Mouse (Mus musculus) heart, postnatal 14 days (tissue): ENCODE data around the gene Ppp2r5a. TPM values are rescaled to one million over a fixed set of nuclear protein-coding genes. Genes with fewer than 3 reads are reported as not detected.
A peak's percentile ranks its signal among the peaks of the same experiment; 100 is the strongest.

Experiments used
- DNase-seq, 2 experiments: peaks; one replicate each; pipeline ENCODE4 v3.0.0; 2021 to 2022
- intact Hi-C: fragments of 180-260 bp; cut with DNase I; formaldehyde crosslinking; loops from one replicate; pipeline ENCODE4 v1.15.1; 2025
- total RNA-seq, 2 experiments: library from RNA; stranded (reverse); gene quantifications; 2 replicates each; pipeline ENCODE4 v1.2.3; 2021

Ppp2r5a gene
- total RNA-seq, 2 experiments from 2014 or later, result 116 to 118 TPM

- intact Hi-C loops, result no loop called here
- no peak for DNase-seq
Measured at GRCm38 (mm10) chr1:191347602-191348001, 55.5 kb downstream of the Ppp2r5a start.

- DNase-seq, result no peak
- intact Hi-C loops, result no loop called here
Measured at GRCm38 (mm10) chr1:191340530-191340929, 62.5 kb downstream of the Ppp2r5a start.

- DNase-seq, result no peak
- intact Hi-C loops, result no loop called here
Measured at GRCm38 (mm10) chr1:191339876-191340275, 63.2 kb downstream of the Ppp2r5a start.

GRCm38 (mm10) chr1:191334500-191334899 lies 68.6 kb downstream of the Ppp2r5a start:
- DNase-seq, result no peak
- intact Hi-C loops, result no loop called here

- peak in 1 of 2 experiments; percentile 26 for DNase-seq
- intact Hi-C loops, result no loop called here
Measured at GRCm38 (mm10) chr1:191330356-191330755, 72.7 kb downstream of the Ppp2r5a start.

GRCm38 (mm10) chr1:191328019-191328441 lies 75.0 kb downstream of the Ppp2r5a start:
- intact Hi-C loops, result no loop called here
- no peak for DNase-seq

GRCm38 (mm10) chr1:191327258-191327657 lies 75.8 kb downstream of the Ppp2r5a start:
- intact Hi-C loops, result no loop called here
- DNase-seq, result no peak

- intact Hi-C loops, result no loop called here
- peak; percentile 57 for DNase-seq
Measured at GRCm38 (mm10) chr1:191326233-191326882, 76.7 kb downstream of the Ppp2r5a start.

- intact Hi-C loops, result no loop called here
- peak; percentile 96 for DNase-seq
Measured at GRCm38 (mm10) chr1:191325726-191326232, 77.3 kb downstream of the Ppp2r5a start, which contains the start of gene Tmem206. Gene Tmem206, plus strand, starts transcription at chr1:191325912.

GRCm38 (mm10) chr1:191324733-191325590 lies 78.1 kb downstream of the Ppp2r5a start:
- DNase-seq, result no peak
- intact Hi-C loops, result no loop called here

- DNase-seq, result no peak
- intact Hi-C loops, result no loop called here
Measured at GRCm38 (mm10) chr1:191323381-191323780, 79.7 kb downstream of the Ppp2r5a start.

GRCm38 (mm10) chr1:191318686-191319085 lies 84.4 kb downstream of the Ppp2r5a start:
- peak in 1 of 2 experiments; percentile 30 for DNase-seq
- intact Hi-C loops, result no loop called here

- intact Hi-C loops, result no loop called here
Measured at GRCm38 (mm10) chr1:191317591-191318196, 85.4 kb downstream of the Ppp2r5a start, which contains the start of gene Nenf. Gene Nenf, minus strand, starts transcription at chr1:191318194.

GRCm38 (mm10) chr1:191316818-191317217 lies 86.3 kb downstream of the Ppp2r5a start:
- DNase-seq, result no peak
- intact Hi-C loops, result no loop called here

More at GRCm38 (mm10) chr1:191317591-191318196, 85.4 kb downstream of the Ppp2r5a start, which contains the start of gene Nenf:
- DNase-seq, result peak; percentile 83 to 86

- intact Hi-C loops, result loop anchor here (2.0 to 5.0 kb wide), 3 partner anchors 37 to 503 kb away; no protein-coding TSS in a partner anchor
- DNase-seq, result no peak
Measured at GRCm38 (mm10) chr1:191313926-191314325, 89.1 kb downstream of the Ppp2r5a start.

- intact Hi-C loops, result loop anchor here (2.0 to 5.0 kb wide), 3 partner anchors 38 to 504 kb away; no protein-coding TSS in a partner anchor
- no peak for DNase-seq
Measured at GRCm38 (mm10) chr1:191313158-191313557, 89.9 kb downstream of the Ppp2r5a start.

- DNase-seq, result peak; percentile 84 to 93
- intact Hi-C loops, result loop anchor here (2.0 to 5.0 kb wide), 3 partner anchors 38 to 505 kb away; no protein-coding TSS in a partner anchor
Measured at GRCm38 (mm10) chr1:191312513-191312941, 90.5 kb downstream of the Ppp2r5a start.

- intact Hi-C loops, result loop anchor here (5.0 kb wide), 2 partner anchors 86 to 506 kb away; no protein-coding TSS in a partner anchor
- no peak for DNase-seq
Measured at GRCm38 (mm10) chr1:191311296-191311898, 91.7 kb downstream of the Ppp2r5a start.

GRCm38 (mm10) chr1:191307766-191308455 lies 95.2 kb downstream of the Ppp2r5a start:
- peak in 1 of 2 experiments; percentile 29 for DNase-seq
- intact Hi-C loops, result no loop called here
